Mouse (Mus musculus): ENCODE results near the gene Pdlim5.
"Not testable (repeated sequence)": the region's sequence is repeated elsewhere in the genome, so short reads cannot be mapped to it uniquely, and the experiment has no call there.

The Pdlim5 gene

GRCm38 (mm10) chr3:142249458-142249857, 146.0 kb downstream of the Pdlim5 start:
- no peak for DNase-seq

- DNase-seq = no peak
Observed at GRCm38 (mm10) chr3:142243263-142243662, 152.2 kb downstream of the Pdlim5 start.

GRCm38 (mm10) chr3:142239298-142239697, 156.2 kb downstream of the Pdlim5 start:
- no peak for DNase-seq

- DNase-seq = no peak
Observed at GRCm38 (mm10) chr3:142238260-142239046, 157.0 kb downstream of the Pdlim5 start.

GRCm38 (mm10) chr3:142237621-142238020, 157.9 kb downstream of the Pdlim5 start:
- no peak for DNase-seq

GRCm38 (mm10) chr3:142233606-142234465, 161.7 kb downstream of the Pdlim5 start:
- no peak for DNase-seq

- DNase-seq = no peak
Observed at GRCm38 (mm10) chr3:142228665-142229064, 166.8 kb downstream of the Pdlim5 start.

GRCm38 (mm10) chr3:142222471-142223103, 172.9 kb downstream of the Pdlim5 start:
- no peak for DNase-seq

- no peak for DNase-seq
Observed at GRCm38 (mm10) chr3:142219910-142220309, 175.6 kb downstream of the Pdlim5 start.

- DNase-seq = no peak
Observed at GRCm38 (mm10) chr3:142212821-142213220, 182.7 kb downstream of the Pdlim5 start.

GRCm38 (mm10) chr3:142212186-142212585, 183.3 kb downstream of the Pdlim5 start:
- DNase-seq = no peak

GRCm38 (mm10) chr3:142209981-142210380, 185.5 kb downstream of the Pdlim5 start:
- DNase-seq = no peak

- no peak for DNase-seq
Observed at GRCm38 (mm10) chr3:142209057-142209456, 186.4 kb downstream of the Pdlim5 start.

GRCm38 (mm10) chr3:142207488-142207887, 188.0 kb downstream of the Pdlim5 start:
- DNase-seq = no peak

GRCm38 (mm10) chr3:142206316-142206715, 189.2 kb downstream of the Pdlim5 start:
- no peak for DNase-seq

GRCm38 (mm10) chr3:142196142-142196541, 199.4 kb downstream of the Pdlim5 start:
- no peak for DNase-seq

GRCm38 (mm10) chr3:142191627-142192026, 203.9 kb downstream of the Pdlim5 start:
- DNase-seq = not testable (repeated sequence)

All from cerebellum, adult 11 months (tissue).